Mouse (Mus musculus) heart, embryonic 15.5 days (tissue): Measurements from ENCODE around the gene Calr. TPM values are rescaled to one million over a fixed set of nuclear protein-coding genes. Genes with fewer than 3 reads are reported as not detected.
A peak's percentile ranks its signal among the peaks of the same experiment; 100 is the strongest.

ENCODE experiments used
- ATAC-seq: fragments of 200-750 bp; cut with Nextera tagmentation; replicated peaks from 2 replicates; pipeline ENCODE4 v1.8.0; 2017; ENCODE audit warnings: low read depth, moderate TSS enrichment; ENCODE audit not compliant: insufficient number of reproducible peaks, insufficient read depth, low FRiP score
- H3K27ac ChIP-seq: fragments of 300-500 bp; sonication (generic); 2 replicates; pipeline ENCODE4 v1.5.1; 2015; ENCODE audit warnings: mild to moderate bottlenecking, inconsistent platforms
- H3K27me3 ChIP-seq: fragments of 300-500 bp; sonication (generic); 2 replicates; pipeline ENCODE4 v1.6.1; 2015; ENCODE audit warnings: inconsistent platforms
- H3K36me3 ChIP-seq: fragments of 300-500 bp; sonication (generic); 2 replicates; pipeline ENCODE4 v1.6.1; 2015; ENCODE audit warnings: mild to moderate bottlenecking, inconsistent platforms
- H3K4me1 ChIP-seq: fragments of 300-500 bp; sonication (generic); replicated peaks from 2 replicates; pipeline ENCODE4 v1.6.1; 2015; ENCODE audit warnings: inconsistent platforms
- H3K4me2 ChIP-seq: fragments of 300-500 bp; sonication (generic); 2 replicates; pipeline ENCODE4 v1.6.1; 2015; ENCODE audit warnings: inconsistent platforms, mild to moderate bottlenecking, moderate library complexity
- H3K4me3 ChIP-seq: fragments of 300-500 bp; sonication (generic); 2 replicates; pipeline ENCODE4 v1.5.1; 2015; ENCODE audit warnings: mild to moderate bottlenecking, inconsistent platforms
- H3K9ac ChIP-seq: fragments of 300-500 bp; sonication (generic); 2 replicates; pipeline ENCODE4 v1.6.1; 2015; ENCODE audit warnings: mild to moderate bottlenecking, inconsistent platforms
- H3K9me3 ChIP-seq: fragments of 300-500 bp; sonication (generic); replicated peaks from 2 replicates; pipeline ENCODE4 v1.6.1; 2016; ENCODE audit warnings: inconsistent platforms
- WGBS: fragments of 180-500 bp; shearing (Covaris S2); methylation state at CpG from one replicate; pipeline ENCODE4 v1.1.7; 2015; ENCODE audit warnings: mixed read lengths; 5-methylcytosine and 5-hydroxymethylcytosine counted together
- polyA plus RNA-seq: library from polyadenylated mRNA; unstranded; fragments of >200 nt; fragmentation: Nextera tagmentation; extraction: Ambion mirVana; gene quantifications from 2 replicates; pipeline ENCODE4 v1.2.1, GENCODE M21; 2015

The Calr gene
- polyA plus RNA-seq, 1 experiment from 2014 or later = 525 TPM

GRCm38 (mm10) chr8:84813059-84813458, 33.7 kb downstream of the Calr start:
- Histone ChIP-seq H3K27me3 (peaks cover 17% of the 10 kb centered on the region; the same call in 1 of the 2 replicates), H3K4me2 (no peak overlapping the region), H3K9ac (no peak overlapping the region), H3K27ac (no peak overlapping the region), H3K36me3 (no peaks in the 10 kb centered on the region), H3K9me3 (no peaks in the 10 kb centered on the region), H3K4me1 (peaks cover 25% of the 10 kb centered on the region), H3K4me3 (no peak overlapping the region)
- ATAC-seq = no peak; the same call in 1 of the 2 replicates
- WGBS = 0% methylated on average over 5 of the region's 5 CpGs

- peak overlapping the region; percentile 47 for H3K4me3 ChIP-seq
- H3K9me3 ChIP-seq = no peaks in the 10 kb centered on the region
- ATAC-seq = no peak
- H3K36me3 ChIP-seq = no peaks in the 10 kb centered on the region
- no peak overlapping the region for H3K27ac ChIP-seq
- peak overlapping the region; percentile 77 for H3K4me2 ChIP-seq
- peak overlapping the region; percentile 29; the same call in 1 of the 2 replicates for H3K9ac ChIP-seq
- peaks cover 17% of the 10 kb centered on the region; the same call in 1 of the 2 replicates for H3K27me3 ChIP-seq
- WGBS = 30% methylated on average over 10 of the region's 10 CpGs
- H3K4me1 ChIP-seq = peaks cover 25% of the 10 kb centered on the region
Observed at GRCm38 (mm10) chr8:84811303-84811702, 35.4 kb downstream of the Calr start.

GRCm38 (mm10) chr8:84810896-84811295, 35.8 kb downstream of the Calr start:
- Histone ChIP-seq H3K27ac (no peak overlapping the region), H3K27me3 (peaks cover 17% of the 10 kb centered on the region; the same call in 1 of the 2 replicates), H3K9ac (peak overlapping the region; percentile 29; the same call in 1 of the 2 replicates), H3K4me3 (peak overlapping the region; percentile 47), H3K4me1 (peaks cover 25% of the 10 kb centered on the region), H3K36me3 (no peaks in the 10 kb centered on the region), H3K4me2 (peak overlapping the region; percentile 77), H3K9me3 (no peaks in the 10 kb centered on the region)
- under 1% methylated on average over 32 of the region's 32 CpGs for WGBS
- peak; percentile 81 for ATAC-seq

GRCm38 (mm10) chr8:84809941-84810280, 36.8 kb downstream of the Calr start:
- Histone ChIP-seq H3K9ac (no peak overlapping the region), H3K4me3 (no peak overlapping the region), H3K27ac (no peak overlapping the region), H3K27me3 (peaks cover 17% of the 10 kb centered on the region; the same call in 1 of the 2 replicates), H3K36me3 (no peaks in the 10 kb centered on the region), H3K4me1 (peaks cover 19% of the 10 kb centered on the region), H3K9me3 (no peaks in the 10 kb centered on the region), H3K4me2 (no peak overlapping the region)
- WGBS = 77% methylated on average over 5 of the region's 5 CpGs
- ATAC-seq = no peak

GRCm38 (mm10) chr8:84809109-84809940, 37.4 kb downstream of the Calr start:
- Histone ChIP-seq H3K4me3 (no peak overlapping the region), H3K27me3 (peaks cover 12% of the 10 kb centered on the region; the same call in 1 of the 2 replicates), H3K9me3 (no peaks in the 10 kb centered on the region), H3K4me2 (no peak overlapping the region), H3K36me3 (no peaks in the 10 kb centered on the region), H3K27ac (no peak overlapping the region), H3K4me1 (peaks cover 14% of the 10 kb centered on the region), H3K9ac (no peak overlapping the region)
- ATAC-seq = no peak
- 56% methylated on average over 12 of the region's 12 CpGs for WGBS

- WGBS = 94% methylated on average over 5 of the region's 5 CpGs
- no peak overlapping the region for H3K4me2 ChIP-seq
- H3K9me3 ChIP-seq = no peaks in the 10 kb centered on the region
- H3K27me3 ChIP-seq = peaks cover 13% of the 10 kb centered on the region; the same call in 1 of the 2 replicates
- no peak for ATAC-seq
- H3K4me1 ChIP-seq = peaks cover 7% of the 10 kb centered on the region
- H3K9ac ChIP-seq = no peak overlapping the region
- H3K27ac ChIP-seq = no peak overlapping the region
- no peaks in the 10 kb centered on the region for H3K36me3 ChIP-seq
- H3K4me3 ChIP-seq = no peak overlapping the region
Observed at GRCm38 (mm10) chr8:84806031-84806430, 40.7 kb downstream of the Calr start.

GRCm38 (mm10) chr8:84799999-84800831, 46.5 kb downstream of the Calr start, which contains the start of gene Nfix:
Gene Nfix, minus strand, starts transcription at chr8:84800344.
- H3K27me3 ChIP-seq = peaks cover 47% of the 10 kb centered on the region
- peak within 1 kb of the TSS; percentile 84 for H3K4me3 ChIP-seq
- peak within 1 kb of the TSS; percentile 87 for H3K27ac ChIP-seq
- peak within 1 kb of the TSS; percentile 96 for H3K9ac ChIP-seq
- WGBS = 2% methylated on average over 30 of the region's 125 CpGs
- H3K36me3 ChIP-seq = peaks cover 3% of the 10 kb centered on the region; the same call in 1 of the 2 replicates
- ATAC-seq = peak; percentile 57
- H3K4me1 ChIP-seq = peaks cover 37% of the 10 kb centered on the region
- H3K4me2 ChIP-seq = peak within 1 kb of the TSS; percentile 93
- H3K9me3 ChIP-seq = no peaks in the 10 kb centered on the region

- H3K27me3 ChIP-seq = peaks cover 47% of the 10 kb centered on the region
- no peaks in the 10 kb centered on the region for H3K9me3 ChIP-seq
- peak; percentile 32 for ATAC-seq
- peak overlapping the region; percentile 87 for H3K27ac ChIP-seq
- peaks cover 3% of the 10 kb centered on the region; the same call in 1 of the 2 replicates for H3K36me3 ChIP-seq
- peak overlapping the region; percentile 93 for H3K4me2 ChIP-seq
- H3K4me1 ChIP-seq = peaks cover 45% of the 10 kb centered on the region
- under 1% methylated on average over 97 of the region's 108 CpGs for WGBS
- peak overlapping the region; percentile 84 for H3K4me3 ChIP-seq
- H3K9ac ChIP-seq = peak overlapping the region; percentile 96
Observed at GRCm38 (mm10) chr8:84799136-84799931, 47.4 kb downstream of the Calr start.

- Histone ChIP-seq H3K4me2 (peak overlapping the region; percentile 93), H3K4me3 (peak overlapping the region; percentile 84), H3K27me3 (peaks cover 49% of the 10 kb centered on the region), H3K4me1 (peaks cover 52% of the 10 kb centered on the region), H3K9ac (peak overlapping the region; percentile 96), H3K36me3 (peaks cover 3% of the 10 kb centered on the region; the same call in 1 of the 2 replicates), H3K27ac (peak overlapping the region; percentile 87), H3K9me3 (no peaks in the 10 kb centered on the region)
- no peak for ATAC-seq
- 62% methylated on average over 10 of the region's 10 CpGs for whole genome bisulfite sequencing
Observed at GRCm38 (mm10) chr8:84798446-84799135, 48.1 kb downstream of the Calr start.

GRCm38 (mm10) chr8:84797971-84798370, 48.8 kb downstream of the Calr start:
- Histone ChIP-seq H3K4me1 (peaks cover 57% of the 10 kb centered on the region), H3K9ac (peak overlapping the region; percentile 36), H3K4me3 (peak overlapping the region; percentile 84; the same call in 1 of the 2 replicates), H3K4me2 (peak overlapping the region; percentile 93), H3K27ac (no peak overlapping the region), H3K9me3 (no peaks in the 10 kb centered on the region), H3K36me3 (peaks cover 3% of the 10 kb centered on the region; the same call in 1 of the 2 replicates), H3K27me3 (peaks cover 46% of the 10 kb centered on the region)
- no peak for ATAC-seq
- 77% methylated on average over 6 of the region's 6 CpGs for WGBS
